Mouse (Mus musculus) embryonic fibroblast, embryonic 13.5 days (primary cell): ENCODE measurements at regions not wholly inside any gene's neighbourhood (a gene's known extent, or its start where the extent isn't known, plus 50 kb on each side); places are given as distances from the start of the nearest gene placed in this dataset.

Experiments used
- CTCF ChIP-seq: IDR thresholded peaks from 2 replicates; pipeline ENCODE4 v1.5.1; 2011; ENCODE audit warnings: mild to moderate bottlenecking, control low read depth, low read length, moderate library complexity, borderline replicate concordance; ENCODE audit not compliant: insufficient read depth
- POLR2A ChIP-seq: IDR thresholded peaks from 2 replicates; pipeline ENCODE4 v1.6.1; 2011; ENCODE audit warnings: low read depth, mild to moderate bottlenecking, control low read depth, low read length, moderate library complexity

GRCm38 (mm10) chr3:109270783-109271182 is 69.7 kb upstream of the Vav3 start:
- TF ChIP-seq CTCF (no peak), POLR2A (no peak)
